Mouse (Mus musculus) embryo, embryonic 9.5 days (tissue): ENCODE measurements around the gene Ina.
"Not testable (repeated sequence)": the region's sequence is repeated elsewhere in the genome, so short reads cannot be mapped to it uniquely, and the experiment has no call there.

ENCODE experiments used
- DNase-seq: peaks from one replicate; pipeline ENCODE4 v3.0.0-alpha.2; 2017; ENCODE audit errors: extremely low spot score

The Ina gene

GRCm38 (mm10) chr19:46984726-46985622 lies 29.5 kb upstream of the Ina start:
- DNase-seq: no peak

DNA sequence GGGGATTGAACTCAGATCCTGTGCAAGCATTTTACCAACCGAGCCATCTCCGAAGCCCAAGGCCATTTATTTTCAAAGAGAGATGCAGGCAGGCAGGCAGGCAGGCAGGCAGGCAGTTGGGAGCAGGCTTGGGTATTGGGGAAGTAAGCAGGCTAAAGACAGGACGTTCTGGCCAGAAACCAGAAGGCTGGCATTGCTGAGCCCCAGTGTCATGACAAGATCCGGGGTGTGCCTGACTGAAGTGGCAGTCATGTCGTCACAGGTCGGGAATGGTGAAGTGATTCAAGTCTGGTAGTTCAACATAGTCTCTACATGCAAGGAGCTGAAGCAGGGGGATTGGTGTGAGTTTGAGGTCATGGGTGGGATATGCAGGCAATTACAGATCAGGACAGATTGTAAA lies 26.9 kb upstream of the Ina start:
- DNase-seq: no peak

GRCm38 (mm10) chr19:46988231-46989087 lies 26.0 kb upstream of the Ina start:
- DNase-seq: no peak

GRCm38 (mm10) chr19:46989479-46990152 lies 24.9 kb upstream of the Ina start:
- DNase-seq: no peak

DNA sequence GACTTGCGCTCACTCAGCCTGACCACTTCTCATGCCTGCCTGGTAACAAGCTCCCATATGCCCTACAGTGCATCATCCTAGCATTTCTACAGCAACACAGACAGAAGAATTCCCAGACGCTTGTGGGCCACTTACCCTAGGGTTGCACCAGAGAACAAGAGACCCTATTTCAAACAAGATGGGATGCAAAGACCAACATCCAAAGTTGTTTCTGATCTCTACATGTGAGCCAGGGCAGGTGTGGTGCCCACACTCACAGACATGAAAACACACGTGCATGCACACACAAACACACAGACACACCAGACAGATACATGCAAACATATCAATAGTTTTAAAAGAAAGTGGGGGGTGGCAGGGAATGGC lies 24.4 kb upstream of the Ina start:
- no peak for DNase-seq

DNA sequence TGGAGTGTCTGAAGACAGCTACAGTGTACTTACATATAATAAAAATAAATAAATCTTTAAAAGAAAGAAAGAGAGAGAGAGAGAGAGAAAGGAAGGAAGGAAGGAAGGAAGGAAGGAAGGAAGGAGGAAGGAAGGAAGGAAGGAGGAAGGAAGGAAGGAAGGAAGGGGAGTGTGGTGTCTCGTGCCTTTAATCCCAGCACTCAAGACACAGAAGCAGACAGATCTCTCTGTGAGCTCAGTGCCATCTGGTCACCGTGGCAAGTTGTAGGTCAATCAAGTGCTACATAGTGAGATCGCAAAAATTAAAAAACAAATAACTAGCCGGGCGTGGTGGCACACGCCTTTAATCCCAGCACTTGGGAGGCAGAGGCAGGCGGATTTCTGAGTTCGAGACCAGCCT lies 23.9 kb upstream of the Ina start:
- DNase-seq: not testable (repeated sequence)

GRCm38 (mm10) chr19:46991145-46991544 lies 23.4 kb upstream of the Ina start:
- DNase-seq: peak; percentile 84

GRCm38 (mm10) chr19:46992329-46992728 lies 22.2 kb upstream of the Ina start:
- not testable (repeated sequence) for DNase-seq

DNA sequence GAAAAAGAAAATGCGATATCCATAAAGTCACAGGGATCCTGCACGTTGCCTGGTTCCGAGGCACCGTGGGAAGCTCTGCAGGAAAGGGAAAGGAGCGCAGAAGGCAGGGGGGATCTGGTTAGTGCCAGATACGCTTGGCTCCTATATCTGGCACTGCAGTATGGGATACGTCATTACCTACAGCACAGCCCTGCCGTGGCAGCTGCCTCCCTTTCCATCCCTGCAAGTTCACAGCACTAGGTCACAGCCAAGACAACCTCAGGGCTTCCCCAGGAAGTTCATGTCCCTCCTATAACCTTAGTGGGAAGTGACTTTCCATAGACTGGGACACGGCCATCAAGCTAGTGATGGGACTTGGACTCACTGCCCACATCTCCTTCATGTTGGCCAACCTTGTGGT lies 18.4 kb upstream of the Ina start:
- DNase-seq: no peak

- no peak for DNase-seq
These were observed 16.2 kb upstream of the Ina start for GRCm38 (mm10) chr19:46998168-46998870.

- no peak for DNase-seq
These were observed 15.5 kb upstream of the Ina start for GRCm38 (mm10) chr19:46998953-46999352.

GRCm38 (mm10) chr19:46999753-47000152 lies 14.7 kb upstream of the Ina start:
- no peak for DNase-seq

GRCm38 (mm10) chr19:47000357-47000756 lies 14.1 kb upstream of the Ina start:
- not testable (repeated sequence) for DNase-seq

DNA sequence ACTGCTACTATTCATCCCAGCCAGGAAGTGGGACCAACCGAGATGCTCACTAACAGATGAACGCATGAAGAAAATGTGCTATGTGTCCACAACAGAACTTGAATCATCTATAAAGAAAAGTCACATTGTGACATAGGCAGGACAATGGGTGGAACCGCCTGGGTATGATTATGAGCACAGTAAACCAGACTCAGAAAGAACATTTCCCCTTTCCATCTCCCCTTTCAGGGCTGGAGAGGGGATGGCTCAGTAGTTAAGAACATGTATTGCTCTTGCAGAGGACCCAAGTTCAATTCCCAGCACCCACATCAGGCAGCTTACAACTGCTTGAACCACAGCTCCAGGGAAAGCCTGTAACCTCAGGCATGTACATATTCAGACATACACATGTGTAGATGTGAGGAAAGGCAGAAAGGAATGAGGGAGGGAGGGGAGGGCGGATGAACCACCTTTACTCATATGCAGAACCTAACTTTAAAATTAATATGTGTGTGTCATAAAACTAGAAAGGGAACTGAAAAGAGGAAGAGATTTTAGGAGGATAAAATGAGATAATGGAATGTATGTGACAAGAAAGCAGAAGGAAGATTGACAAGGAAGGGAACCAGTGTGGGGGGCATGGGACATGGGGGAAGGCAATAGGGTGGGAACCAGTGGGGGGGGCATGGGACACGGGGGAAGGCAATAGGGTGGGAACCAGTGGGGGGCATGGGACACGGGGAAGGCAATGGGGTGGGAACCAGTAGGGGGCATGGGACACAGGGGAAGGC lies 10.6 kb upstream of the Ina start:
- no peak for DNase-seq

GRCm38 (mm10) chr19:47005873-47006272 lies 8.6 kb upstream of the Ina start:
- no peak for DNase-seq

DNA sequence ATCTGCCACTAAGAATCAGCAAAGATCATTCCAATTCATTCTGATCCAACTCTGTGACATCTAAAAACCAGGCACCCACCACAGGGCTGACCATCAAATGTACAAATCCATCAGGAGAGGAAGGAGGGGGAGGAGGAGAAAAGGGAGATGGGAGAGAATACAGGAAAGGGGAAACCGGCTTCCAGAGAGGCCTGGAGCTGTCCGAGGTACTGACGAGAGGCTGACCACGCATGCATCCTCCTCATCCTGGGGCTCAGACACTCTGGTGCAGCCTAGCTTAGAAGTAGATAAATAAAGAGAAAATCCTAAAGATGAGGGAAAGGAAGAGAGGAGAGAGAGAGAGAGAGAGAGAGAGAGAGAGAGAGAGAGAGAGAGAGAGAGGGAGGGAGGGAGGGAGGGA lies 8.2 kb upstream of the Ina start:
- DNase-seq: no peak

DNA sequence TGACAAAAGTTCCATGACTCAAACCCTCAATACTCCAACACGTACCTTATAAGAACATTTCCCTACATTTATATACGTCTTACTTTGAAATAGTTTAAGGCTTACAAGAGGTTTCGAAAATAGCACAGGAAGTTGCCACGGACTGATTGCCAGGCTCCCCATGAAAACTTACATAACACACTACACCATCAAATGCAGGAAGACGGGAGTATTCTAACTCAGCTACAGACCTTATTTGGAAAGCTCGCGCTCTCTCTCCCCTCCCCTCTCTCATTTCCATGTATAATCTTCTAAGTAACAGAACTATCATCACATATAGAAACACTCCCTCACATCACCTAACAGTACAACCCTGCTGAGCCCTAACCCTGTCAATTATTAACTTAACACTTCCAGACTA lies 5.1 kb upstream of the Ina start:
- no peak for DNase-seq

- no peak for DNase-seq
These were observed 4.6 kb upstream of the Ina start for GRCm38 (mm10) chr19:47009943-47010342.

GRCm38 (mm10) chr19:47012521-47013130 lies 1.9 kb upstream of the Ina start:
- DNase-seq: no peak

- no peak for DNase-seq
These were observed 949 bp upstream of the Ina start for GRCm38 (mm10) chr19:47013340-47014158.
